Mouse (Mus musculus): ENCODE measurements around the gene Gnas. TPM values are rescaled to one million over a fixed set of nuclear protein-coding genes. Genes with fewer than 3 reads are reported as not detected.

Gene Gnas
- polyA plus RNA-seq, 1 experiment = 173 TPM

- WGBS = 53% methylated on average over 29 of the region's 29 CpGs
- Histone ChIP-seq H3K4me3 (replicated peaks; ENCODE audit: control insufficient read depth, low read depth, low read length) (peak overlapping the region; percentile 62), H3K27ac (ENCODE audit: control insufficient read depth, insufficient read depth, low read depth, low read length, poor library complexity) (no peak overlapping the region), H3K4me1 (ENCODE audit: control insufficient read depth, insufficient read depth, low read length) (no peaks in the 10 kb centered on the region)
- TF ChIP-seq POLR2A (IDR thresholded peaks at IDR 0.05; ENCODE audit: borderline replicate concordance, control insufficient read depth, low read depth, low read length) (no peak), CTCF (IDR thresholded peaks at IDR 0.05; ENCODE audit: control insufficient read depth, insufficient read depth, low read length) (no peak)
These were observed 11.9 kb downstream of the Gnas start for GRCm38 (mm10) chr2:174295900-174296465.

- WGBS = 46% methylated on average over 29 of the region's 29 CpGs
- H3K4me1 ChIP-seq (ENCODE audit: control insufficient read depth, insufficient read depth, low read length) = no peaks in the 10 kb centered on the region
- H3K27ac ChIP-seq (ENCODE audit: control insufficient read depth, insufficient read depth, low read depth, low read length, poor library complexity) = no peak overlapping the region
- peak overlapping the region; percentile 38 for H3K4me3 ChIP-seq (replicated peaks; ENCODE audit: control insufficient read depth, low read depth, low read length)
- TF ChIP-seq CTCF (IDR thresholded peaks at IDR 0.05; ENCODE audit: control insufficient read depth, insufficient read depth, low read length) (no peak), POLR2A (IDR thresholded peaks at IDR 0.05; ENCODE audit: borderline replicate concordance, control insufficient read depth, low read depth, low read length) (no peak)
These were observed 13.0 kb downstream of the Gnas start for GRCm38 (mm10) chr2:174297086-174297571.

GRCm38 (mm10) chr2:174297851-174298250, 13.7 kb downstream of the Gnas start:
- Histone ChIP-seq H3K4me3 (replicated peaks; ENCODE audit: control insufficient read depth, low read depth, low read length) (no peak overlapping the region), H3K27ac (ENCODE audit: control insufficient read depth, insufficient read depth, low read depth, low read length, poor library complexity) (no peak overlapping the region), H3K4me1 (ENCODE audit: control insufficient read depth, insufficient read depth, low read length) (no peaks in the 10 kb centered on the region)
- 58% methylated on average over 19 of the region's 19 CpGs for WGBS
- TF ChIP-seq CTCF (IDR thresholded peaks at IDR 0.05; ENCODE audit: control insufficient read depth, insufficient read depth, low read length) (no peak), POLR2A (IDR thresholded peaks at IDR 0.05; ENCODE audit: borderline replicate concordance, control insufficient read depth, low read depth, low read length) (no peak)

- WGBS = 46% methylated on average over 33 of the region's 33 CpGs
- no peak overlapping the region for H3K4me3 ChIP-seq (replicated peaks; ENCODE audit: control insufficient read depth, low read depth, low read length)
- H3K27ac ChIP-seq (ENCODE audit: control insufficient read depth, insufficient read depth, low read depth, low read length, poor library complexity) = no peak overlapping the region
These were observed 14.4 kb downstream of the Gnas start for GRCm38 (mm10) chr2:174298471-174298870.

GRCm38 (mm10) chr2:174299091-174299770, 15.1 kb downstream of the Gnas start:
- WGBS = 56% methylated on average over 48 of the region's 48 CpGs
- TF ChIP-seq POLR2A (IDR thresholded peaks at IDR 0.05; ENCODE audit: borderline replicate concordance, control insufficient read depth, low read depth, low read length) = no peak
- TF ChIP-seq CTCF (IDR thresholded peaks at IDR 0.05; ENCODE audit: control insufficient read depth, insufficient read depth, low read length) = no peak
- Histone ChIP-seq H3K27ac (ENCODE audit: control insufficient read depth, insufficient read depth, low read depth, low read length, poor library complexity) (no peak overlapping the region), H3K4me1 (ENCODE audit: control insufficient read depth, insufficient read depth, low read length) (no peaks in the 10 kb centered on the region), H3K4me3 (replicated peaks; ENCODE audit: control insufficient read depth, low read depth, low read length) (no peak overlapping the region)

More at GRCm38 (mm10) chr2:174298471-174298870, 14.4 kb downstream of the Gnas start:
- H3K4me1 ChIP-seq (ENCODE audit: control insufficient read depth, insufficient read depth, low read length) = no peaks in the 10 kb centered on the region
- TF ChIP-seq CTCF (IDR thresholded peaks at IDR 0.05; ENCODE audit: control insufficient read depth, insufficient read depth, low read length) (no peak), POLR2A (IDR thresholded peaks at IDR 0.05; ENCODE audit: borderline replicate concordance, control insufficient read depth, low read depth, low read length) (no peak)

GRCm38 (mm10) chr2:174299771-174300160, 15.6 kb downstream of the Gnas start:
- 54% methylated on average over 34 of the region's 34 CpGs for WGBS
- no peak overlapping the region for H3K4me3 ChIP-seq (replicated peaks; ENCODE audit: control insufficient read depth, low read depth, low read length)
- no peak overlapping the region for H3K27ac ChIP-seq (ENCODE audit: control insufficient read depth, insufficient read depth, low read depth, low read length, poor library complexity)
- H3K4me1 ChIP-seq (ENCODE audit: control insufficient read depth, insufficient read depth, low read length) = no peaks in the 10 kb centered on the region
- TF ChIP-seq CTCF (IDR thresholded peaks at IDR 0.05; ENCODE audit: control insufficient read depth, insufficient read depth, low read length) (no peak), POLR2A (IDR thresholded peaks at IDR 0.05; ENCODE audit: borderline replicate concordance, control insufficient read depth, low read depth, low read length) (no peak)

GRCm38 (mm10) chr2:174300186-174300585, 16.1 kb downstream of the Gnas start:
- no peak overlapping the region; the same call in 1 of the 2 replicates for H3K27ac ChIP-seq (ENCODE audit: control insufficient read depth, insufficient read depth, low read depth, low read length, poor library complexity)
- H3K4me3 ChIP-seq (replicated peaks; ENCODE audit: control insufficient read depth, low read depth, low read length) = no peak overlapping the region
- TF ChIP-seq CTCF (IDR thresholded peaks at IDR 0.05; ENCODE audit: control insufficient read depth, insufficient read depth, low read length) (no peak), POLR2A (IDR thresholded peaks at IDR 0.05; ENCODE audit: borderline replicate concordance, control insufficient read depth, low read depth, low read length) (no peak)
- 46% methylated on average over 27 of the region's 27 CpGs for WGBS
- no peaks in the 10 kb centered on the region for H3K4me1 ChIP-seq (ENCODE audit: control insufficient read depth, insufficient read depth, low read length)

GRCm38 (mm10) chr2:174300666-174301065, 16.5 kb downstream of the Gnas start:
- Histone ChIP-seq H3K27ac (ENCODE audit: control insufficient read depth, insufficient read depth, low read depth, low read length, poor library complexity) (no peak overlapping the region), H3K4me1 (ENCODE audit: control insufficient read depth, insufficient read depth, low read length) (no peaks in the 10 kb centered on the region), H3K4me3 (replicated peaks; ENCODE audit: control insufficient read depth, low read depth, low read length) (no peak overlapping the region)
- TF ChIP-seq CTCF (IDR thresholded peaks at IDR 0.05; ENCODE audit: control insufficient read depth, insufficient read depth, low read length) (no peak), POLR2A (IDR thresholded peaks at IDR 0.05; ENCODE audit: borderline replicate concordance, control insufficient read depth, low read depth, low read length) (no peak)
- 44% methylated on average over 22 of the region's 22 CpGs for WGBS
